Mouse (Mus musculus): ENCODE measurements around the gene Gm3435. TPM values are rescaled to one million over a fixed set of nuclear protein-coding genes. Genes with fewer than 3 reads are reported as not detected.
"Not testable (repeated sequence)": the region's sequence is repeated elsewhere in the genome, so short reads cannot be mapped to it uniquely, and the experiment has no call there.

Gene Gm3435
- polyA plus RNA-seq, 1 experiment from 2014 or later, result 4.5 TPM

DNA sequence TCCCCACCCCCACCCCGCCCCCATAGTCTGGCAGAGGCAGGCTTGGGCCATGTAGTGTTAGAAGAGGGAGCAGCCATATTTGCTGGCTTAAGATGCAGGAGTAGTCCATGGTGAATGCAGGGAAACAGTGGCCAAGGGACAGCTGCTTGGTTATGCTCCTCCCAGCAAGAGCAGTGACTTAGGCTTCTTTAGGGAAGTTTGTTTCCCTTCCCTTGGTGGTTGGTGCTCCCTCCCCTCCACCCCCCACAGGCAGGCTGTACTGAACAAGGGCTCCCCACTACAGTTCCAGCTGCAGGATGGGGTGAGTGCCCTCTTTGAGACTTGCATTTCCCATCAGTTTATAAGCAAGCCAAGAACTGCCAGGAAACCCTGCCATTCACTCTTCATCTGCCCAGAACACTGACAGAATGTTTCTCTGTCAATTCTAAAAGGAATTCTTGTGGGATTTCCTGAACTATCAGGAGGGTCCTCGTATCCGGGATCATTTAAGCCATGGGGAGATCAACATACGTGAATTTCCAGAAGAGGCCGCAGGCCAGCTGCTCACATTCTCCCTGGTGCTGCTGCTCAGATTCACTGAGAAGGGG is 19.8 kb upstream of the Gm3435 start:
- H3K4me1 ChIP-seq (replicated peaks; ENCODE audit: control insufficient read depth, insufficient read depth, low read length); ATAC-seq (replicated peaks; ENCODE audit: low FRiP score, low TSS enrichment, low read depth); H3K9ac ChIP-seq (ENCODE audit: low read length); H3K4me3 ChIP-seq (ENCODE audit: low read depth, low read length); H3K27me3 ChIP-seq (replicated peaks; ENCODE audit: control insufficient read depth, insufficient read depth, low read length); H3K9me3 ChIP-seq (ENCODE audit: control insufficient read depth, low read length); H3K27ac ChIP-seq (ENCODE audit: low read depth); DNase-seq (ENCODE audit: low spot score); H3K4me2 ChIP-seq (ENCODE audit: low read length); H3K36me3 ChIP-seq (ENCODE audit: control insufficient read depth, insufficient read depth, low read length): not testable (repeated sequence)
- 97% methylated on average over 4 of the region's 5 CpGs for WGBS

- not testable (repeated sequence) for H3K4me2 ChIP-seq (ENCODE audit: low read length); H3K27ac ChIP-seq (ENCODE audit: low read depth); H3K9ac ChIP-seq (ENCODE audit: low read length); H3K4me1 ChIP-seq (replicated peaks; ENCODE audit: control insufficient read depth, insufficient read depth, low read length); H3K27me3 ChIP-seq (replicated peaks; ENCODE audit: control insufficient read depth, insufficient read depth, low read length); DNase-seq (ENCODE audit: low spot score); H3K4me3 ChIP-seq (ENCODE audit: low read depth, low read length); H3K9me3 ChIP-seq (ENCODE audit: control insufficient read depth, low read length); H3K36me3 ChIP-seq (ENCODE audit: control insufficient read depth, insufficient read depth, low read length)
- WGBS, result no CpG with 5 or more reads among the region's 98 CpGs
- peak; percentile 84 for ATAC-seq (replicated peaks; ENCODE audit: low FRiP score, low TSS enrichment, low read depth)
Measured at GRCm38 (mm10) chr17:14992522-14993138, 17.3 kb upstream of the Gm3435 start.

DNA sequence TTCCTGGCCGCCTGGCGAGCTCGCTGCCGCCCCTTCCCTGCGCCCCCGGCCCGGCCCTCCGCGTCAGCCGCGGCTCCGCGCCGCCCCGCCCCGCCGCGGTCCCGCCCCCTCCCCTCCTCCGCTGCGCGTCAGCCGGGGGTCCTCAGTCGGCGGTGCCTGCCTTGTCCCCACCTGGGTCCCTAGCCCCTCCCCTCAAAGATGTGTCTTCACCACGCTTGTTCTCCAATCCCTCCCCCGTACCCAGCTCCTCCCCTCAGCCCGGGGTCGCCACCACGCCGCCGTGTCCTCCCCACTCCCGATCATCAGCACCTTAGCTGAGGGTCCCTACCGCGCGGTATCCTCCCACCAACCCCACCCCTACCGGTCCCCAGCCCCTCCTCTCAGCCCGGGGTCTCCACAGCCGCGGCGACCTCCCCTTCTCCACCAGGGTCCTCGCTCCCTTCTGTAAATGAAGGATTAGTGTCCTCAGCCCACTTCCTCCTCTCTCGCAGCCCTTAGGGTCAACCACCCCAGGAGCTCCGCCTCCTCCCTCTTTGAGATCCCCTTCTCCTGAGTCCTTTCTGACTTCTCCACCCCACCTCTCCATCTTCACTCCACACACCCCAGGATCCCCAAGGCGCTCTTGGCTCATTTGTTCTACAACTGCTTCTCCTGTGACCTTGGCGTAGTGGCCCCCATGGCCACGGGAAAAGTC is 16.7 kb upstream of the Gm3435 start:
- H3K27ac ChIP-seq (ENCODE audit: low read depth); H3K36me3 ChIP-seq (ENCODE audit: control insufficient read depth, insufficient read depth, low read length); H3K4me2 ChIP-seq (ENCODE audit: low read length); H3K4me1 ChIP-seq (replicated peaks; ENCODE audit: control insufficient read depth, insufficient read depth, low read length); H3K4me3 ChIP-seq (ENCODE audit: low read depth, low read length); H3K9ac ChIP-seq (ENCODE audit: low read length); H3K27me3 ChIP-seq (replicated peaks; ENCODE audit: control insufficient read depth, insufficient read depth, low read length); DNase-seq (ENCODE audit: low spot score); H3K9me3 ChIP-seq (ENCODE audit: control insufficient read depth, low read length): not testable (repeated sequence)
- peak; percentile 86 for ATAC-seq (replicated peaks; ENCODE audit: low FRiP score, low TSS enrichment, low read depth)
- WGBS, result no CpG with 5 or more reads among the region's 47 CpGs

GRCm38 (mm10) chr17:14994140-14994539 is 15.8 kb upstream of the Gm3435 start:
- no CpG with 5 or more reads among the region's 5 CpGs for WGBS
- not testable (repeated sequence) for H3K27ac ChIP-seq (ENCODE audit: low read depth); H3K4me1 ChIP-seq (replicated peaks; ENCODE audit: control insufficient read depth, insufficient read depth, low read length); H3K9ac ChIP-seq (ENCODE audit: low read length); H3K4me3 ChIP-seq (ENCODE audit: low read depth, low read length); DNase-seq (ENCODE audit: low spot score); ATAC-seq (replicated peaks; ENCODE audit: low FRiP score, low TSS enrichment, low read depth); H3K36me3 ChIP-seq (ENCODE audit: control insufficient read depth, insufficient read depth, low read length); H3K4me2 ChIP-seq (ENCODE audit: low read length); H3K9me3 ChIP-seq (ENCODE audit: control insufficient read depth, low read length); H3K27me3 ChIP-seq (replicated peaks; ENCODE audit: control insufficient read depth, insufficient read depth, low read length)

DNA sequence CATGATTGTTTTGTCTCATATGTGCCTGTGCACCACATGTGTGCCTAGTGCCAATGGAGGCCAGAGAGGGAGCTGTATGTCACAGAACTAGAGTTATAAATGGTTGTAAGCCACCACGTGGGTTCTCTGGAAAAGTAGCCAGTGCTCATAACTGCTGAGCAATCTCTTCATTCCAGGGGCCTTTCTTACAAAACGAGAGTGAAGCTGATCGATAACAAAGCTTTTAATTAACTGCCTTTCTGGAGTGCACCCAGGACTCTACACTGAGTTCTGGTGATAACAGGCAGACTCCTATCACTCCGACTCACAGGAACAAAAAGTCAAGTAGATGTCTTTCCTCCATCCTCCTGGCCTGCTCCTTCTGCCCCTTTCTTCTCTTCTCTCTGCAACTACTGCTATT is 9.9 kb upstream of the Gm3435 start:
- H3K4me3 ChIP-seq (ENCODE audit: low read depth, low read length); H3K27ac ChIP-seq (ENCODE audit: low read depth); H3K27me3 ChIP-seq (replicated peaks; ENCODE audit: control insufficient read depth, insufficient read depth, low read length); ATAC-seq (replicated peaks; ENCODE audit: low FRiP score, low TSS enrichment, low read depth); H3K4me2 ChIP-seq (ENCODE audit: low read length); H3K9me3 ChIP-seq (ENCODE audit: control insufficient read depth, low read length); H3K9ac ChIP-seq (ENCODE audit: low read length); H3K4me1 ChIP-seq (replicated peaks; ENCODE audit: control insufficient read depth, insufficient read depth, low read length); DNase-seq (ENCODE audit: low spot score); H3K36me3 ChIP-seq (ENCODE audit: control insufficient read depth, insufficient read depth, low read length): not testable (repeated sequence)
- no CpG with 5 or more reads among the region's 4 CpGs for WGBS

DNA sequence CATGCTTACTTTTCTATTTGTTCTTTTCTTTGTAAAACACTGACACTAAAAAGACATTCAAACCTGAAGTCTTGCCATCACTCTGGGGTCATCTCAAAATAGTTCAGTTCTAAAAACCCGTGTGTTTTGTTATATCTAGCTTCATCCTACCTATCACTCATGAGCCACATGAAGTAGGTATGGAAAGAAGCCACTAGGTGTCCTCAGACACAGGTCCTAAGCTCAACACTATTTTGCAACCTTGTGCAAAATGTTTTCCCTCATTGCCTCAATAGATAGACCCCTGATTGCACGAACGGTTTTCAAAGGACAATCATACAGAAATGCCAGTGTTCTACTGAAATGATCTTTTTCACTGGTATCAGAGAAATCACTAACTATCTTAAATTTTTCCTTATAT is 888 bp upstream of the Gm3435 start:
- WGBS, result no CpG with 5 or more reads among the region's 3 CpGs
- H3K27ac ChIP-seq (ENCODE audit: low read depth), result not testable (repeated sequence)
- ATAC-seq (replicated peaks; ENCODE audit: low FRiP score, low TSS enrichment, low read depth), result 0 out of 2 replicates have a peak, but pooled peaks have one; percentile 16

DNA sequence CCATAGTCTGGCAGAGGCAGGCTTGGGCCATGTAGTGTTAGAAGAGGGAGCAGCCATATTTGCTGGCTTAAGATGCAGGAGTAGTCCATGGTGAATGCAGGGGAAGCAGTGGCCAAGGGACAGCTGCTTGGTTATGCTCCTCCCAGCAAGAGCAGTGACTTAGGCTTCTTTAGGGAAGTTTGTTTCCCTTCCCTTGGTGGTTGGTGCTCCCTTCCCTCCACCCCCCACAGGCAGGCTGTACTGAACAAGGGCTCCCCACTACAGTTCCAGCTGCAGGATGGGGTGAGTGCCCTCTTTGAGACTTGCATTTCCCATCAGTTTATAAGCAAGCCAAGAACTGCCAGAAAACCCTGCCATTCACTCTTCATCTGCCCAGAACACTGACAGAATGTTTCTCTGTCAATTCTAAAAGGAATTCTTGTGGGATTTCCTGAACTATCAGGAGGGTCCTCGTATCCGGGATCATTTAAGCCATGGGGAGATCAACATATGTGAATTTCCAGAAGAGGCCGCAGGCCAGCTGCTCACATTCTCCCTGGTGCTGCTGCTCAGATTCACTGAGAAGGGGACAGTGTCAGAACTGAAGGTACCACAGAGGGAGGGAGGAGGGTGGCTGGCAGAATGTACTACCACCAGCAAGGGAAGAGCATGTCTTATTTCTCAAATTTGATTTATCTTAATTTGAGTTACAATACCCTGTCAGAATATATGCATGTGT is 11.7 kb downstream of the Gm3435 start:
- not testable (repeated sequence) for H3K4me2 ChIP-seq (ENCODE audit: low read length); ATAC-seq (replicated peaks; ENCODE audit: low FRiP score, low TSS enrichment, low read depth); H3K9ac ChIP-seq (ENCODE audit: low read length); H3K4me1 ChIP-seq (replicated peaks; ENCODE audit: control insufficient read depth, insufficient read depth, low read length); H3K27me3 ChIP-seq (replicated peaks; ENCODE audit: control insufficient read depth, insufficient read depth, low read length); H3K36me3 ChIP-seq (ENCODE audit: control insufficient read depth, insufficient read depth, low read length); DNase-seq (ENCODE audit: low spot score); H3K4me3 ChIP-seq (ENCODE audit: low read depth, low read length); H3K9me3 ChIP-seq (ENCODE audit: control insufficient read depth, low read length); H3K27ac ChIP-seq (ENCODE audit: low read depth)
- 89% methylated on average over 3 of the region's 3 CpGs for WGBS

More for the DNA sequence above, 888 bp upstream of the Gm3435 start:
- H3K36me3 ChIP-seq (ENCODE audit: control insufficient read depth, insufficient read depth, low read length); H3K4me1 ChIP-seq (replicated peaks; ENCODE audit: control insufficient read depth, insufficient read depth, low read length); DNase-seq (ENCODE audit: low spot score); H3K4me2 ChIP-seq (ENCODE audit: low read length); H3K9me3 ChIP-seq (ENCODE audit: control insufficient read depth, low read length); H3K9ac ChIP-seq (ENCODE audit: low read length); H3K27me3 ChIP-seq (replicated peaks; ENCODE audit: control insufficient read depth, insufficient read depth, low read length); H3K4me3 ChIP-seq (ENCODE audit: low read depth, low read length): not testable (repeated sequence)

DNA sequence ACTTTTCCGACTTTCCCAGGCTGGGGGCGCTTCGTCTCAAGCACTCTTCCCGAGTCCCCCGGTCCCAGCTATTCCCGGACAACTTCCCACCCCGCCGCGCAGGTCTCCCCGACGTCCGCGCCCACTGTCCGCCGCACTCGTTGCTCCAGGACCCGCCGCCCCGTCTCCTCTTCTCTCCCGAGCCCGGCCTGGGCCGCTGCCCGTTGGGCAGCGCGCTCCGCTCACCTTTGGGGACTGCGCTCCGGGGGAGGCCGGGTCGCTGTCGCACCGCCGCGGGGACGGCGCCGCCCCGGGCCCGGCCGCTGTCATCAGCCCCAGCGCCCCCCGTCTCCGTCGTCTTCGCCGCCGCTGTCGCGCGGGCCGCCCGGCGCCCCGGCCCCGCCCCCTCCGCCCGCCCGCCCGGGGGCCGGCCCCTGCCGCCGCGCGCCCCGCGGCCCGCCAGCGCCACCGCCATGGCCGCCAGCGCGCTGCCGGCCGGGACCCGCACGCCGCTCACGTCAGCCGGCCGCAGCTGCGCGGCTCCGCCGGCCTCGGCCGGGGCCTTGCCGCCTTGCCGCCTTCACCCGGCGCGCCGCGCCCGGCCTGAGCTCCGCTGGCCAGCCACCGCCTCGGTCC is 14.0 kb downstream of the Gm3435 start:
- H3K27ac ChIP-seq (ENCODE audit: low read depth); H3K4me2 ChIP-seq (ENCODE audit: low read length); DNase-seq (ENCODE audit: low spot score); H3K9ac ChIP-seq (ENCODE audit: low read length); H3K27me3 ChIP-seq (replicated peaks; ENCODE audit: control insufficient read depth, insufficient read depth, low read length); H3K4me3 ChIP-seq (ENCODE audit: low read depth, low read length); H3K4me1 ChIP-seq (replicated peaks; ENCODE audit: control insufficient read depth, insufficient read depth, low read length); H3K36me3 ChIP-seq (ENCODE audit: control insufficient read depth, insufficient read depth, low read length); H3K9me3 ChIP-seq (ENCODE audit: control insufficient read depth, low read length): not testable (repeated sequence)
- ATAC-seq (replicated peaks; ENCODE audit: low FRiP score, low TSS enrichment, low read depth), result peak; percentile 85
- WGBS, result no CpG with 5 or more reads among the region's 97 CpGs
